Mouse (Mus musculus) ZHBTc4 (cell line): ENCODE data around the gene Rnasel.
"Not testable (repeated sequence)": the region's sequence is repeated elsewhere in the genome, so short reads cannot be mapped to it uniquely, and the experiment has no call there.

Source experiments
- DNase-seq: peaks from one replicate; pipeline ENCODE4 v3.0.0-alpha.2; 2011; ENCODE audit warnings: low read depth, low spot score

Rnasel gene

GRCm38 (mm10) chr1:153769571-153769970, 20.3 kb downstream of the Rnasel start:
- not testable (repeated sequence) for DNase-seq

DNA sequence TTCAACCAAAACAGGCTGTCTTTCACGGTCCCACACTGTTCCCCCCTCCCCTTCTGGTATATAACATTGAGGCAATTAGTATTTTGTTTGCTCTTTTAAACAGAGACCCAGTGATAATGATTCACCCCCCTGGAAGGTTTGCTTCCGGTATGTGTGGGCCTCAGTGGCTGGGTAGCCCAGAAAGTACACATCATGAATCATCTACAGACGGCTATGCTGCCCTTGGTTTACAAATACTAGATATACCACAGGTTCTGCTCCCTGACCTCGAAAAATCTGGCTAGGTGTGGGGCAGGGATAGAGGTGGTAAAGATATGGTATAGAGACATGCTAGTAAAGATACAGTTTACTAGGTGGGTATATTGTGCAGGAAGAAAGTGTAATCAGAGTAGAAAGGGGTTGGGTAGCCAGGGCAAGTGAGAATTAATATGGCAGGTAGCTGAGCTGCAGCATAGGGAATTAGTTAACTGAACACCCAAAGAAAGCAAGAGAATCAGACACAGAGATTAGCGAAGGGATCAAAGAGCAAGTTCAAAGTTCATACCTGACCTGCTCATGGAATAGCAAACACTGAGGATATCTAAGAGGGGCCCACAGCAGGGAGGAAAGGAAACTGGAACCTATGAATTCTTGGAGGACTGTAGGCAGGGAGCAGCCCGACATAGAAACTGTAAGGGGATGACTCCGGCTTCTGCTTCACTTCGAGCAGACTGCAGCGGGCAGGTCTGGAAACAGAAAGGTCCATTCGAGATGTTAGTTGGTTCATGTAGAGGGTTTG, 21.0 kb downstream of the Rnasel start:
- no peak for DNase-seq

GRCm38 (mm10) chr1:153770776-153771167, 21.5 kb downstream of the Rnasel start:
- DNase-seq = no peak

DNA sequence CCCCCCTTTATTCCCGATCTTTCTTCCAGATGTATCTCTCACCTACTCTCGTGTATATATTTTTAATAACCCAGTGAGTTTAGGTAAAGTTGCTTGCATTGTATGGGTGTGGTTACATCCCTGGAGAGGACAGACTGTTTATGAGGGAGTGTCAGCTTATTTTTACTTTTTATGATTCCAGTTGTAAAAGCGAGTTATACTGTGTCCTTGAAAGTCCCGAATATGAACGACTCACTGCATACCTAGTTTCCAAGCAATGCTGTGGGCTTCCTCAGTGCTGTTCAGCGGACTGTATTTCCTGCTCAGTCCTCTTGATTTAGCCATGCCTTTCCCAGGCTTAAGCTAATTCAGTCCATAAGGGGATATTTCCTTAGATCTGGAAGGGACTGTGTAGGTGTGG, 25.9 kb downstream of the Rnasel start:
- no peak for DNase-seq

DNA sequence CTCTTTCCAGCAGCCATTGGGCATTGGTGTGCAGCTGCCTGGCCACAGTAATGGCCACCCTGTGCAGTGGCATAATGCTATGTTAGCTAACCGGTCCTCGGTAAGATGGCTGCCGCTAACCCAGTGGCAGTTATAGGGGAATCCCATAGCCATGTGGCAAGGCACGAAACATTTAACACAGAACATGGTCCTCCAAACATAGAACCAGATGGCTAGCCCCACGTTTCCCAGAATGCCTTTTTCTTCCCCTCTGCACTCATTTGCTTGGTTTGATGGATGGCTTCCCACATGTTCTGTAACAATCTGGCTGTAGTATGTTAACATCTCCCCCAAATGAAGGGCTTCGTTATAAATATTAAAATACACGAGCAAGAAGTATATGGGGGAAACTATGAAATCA, 27.0 kb downstream of the Rnasel start:
- DNase-seq = no peak

DNA sequence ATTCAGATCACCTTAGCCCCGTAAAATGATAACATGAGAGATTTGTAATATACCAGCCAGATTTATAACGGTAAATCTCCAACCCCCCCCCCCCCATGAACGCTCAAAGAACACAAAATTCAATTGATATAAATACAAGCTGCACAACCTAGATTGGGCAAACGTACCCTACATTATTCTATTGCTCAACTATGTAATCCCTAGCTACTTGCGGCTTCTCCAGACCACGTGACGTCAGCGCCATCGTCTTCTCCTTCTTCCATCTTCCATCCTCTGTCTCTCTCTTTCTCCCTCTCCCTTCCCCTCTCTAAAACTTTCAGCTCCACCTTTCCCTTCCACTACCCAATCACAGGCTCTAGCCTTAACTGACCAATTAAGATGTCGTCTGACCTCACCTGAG, 29.0 kb downstream of the Rnasel start:
- no peak for DNase-seq

DNA sequence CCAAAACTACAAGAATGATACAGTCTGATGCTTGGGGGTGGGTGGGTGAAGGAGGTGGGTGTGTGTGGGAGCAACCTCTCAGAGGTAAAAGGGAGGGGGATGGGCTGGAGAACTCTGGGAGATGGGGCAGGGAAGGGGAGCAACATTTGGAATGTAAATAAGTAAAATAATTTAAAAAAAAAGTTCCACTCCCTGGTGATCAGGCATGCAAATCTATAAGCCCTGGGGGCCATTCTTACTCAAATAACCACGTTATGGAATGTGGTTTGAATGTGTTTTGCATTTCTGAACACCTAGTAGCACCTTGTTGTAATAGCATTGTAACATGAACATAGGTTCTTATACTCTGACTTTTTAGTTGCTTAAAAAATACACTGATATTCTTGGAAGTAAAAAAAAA, 34.1 kb downstream of the Rnasel start:
- no peak for DNase-seq

DNA sequence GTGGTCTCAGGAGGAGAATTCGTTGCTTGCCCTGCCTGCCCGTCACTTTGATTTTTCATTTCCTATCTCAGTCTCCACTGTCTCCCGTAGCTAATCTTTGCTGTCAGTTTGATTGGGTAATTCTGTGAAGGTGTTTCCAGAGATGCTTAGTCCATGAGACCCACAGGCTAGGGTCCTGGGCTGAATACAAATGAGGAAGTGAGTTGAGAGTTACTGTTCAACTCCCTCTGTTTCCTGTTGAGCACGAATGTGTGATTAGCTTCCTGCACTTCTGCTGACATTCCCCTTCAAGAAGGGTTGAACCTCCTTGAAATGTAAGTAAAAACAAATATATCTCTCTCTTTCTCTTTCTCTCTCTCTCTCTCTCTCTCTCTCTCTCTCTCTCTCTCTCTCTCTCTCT, 36.4 kb downstream of the Rnasel start:
- no peak for DNase-seq

- no peak for DNase-seq
These were observed 41.5 kb downstream of the Rnasel start for GRCm38 (mm10) chr1:153790708-153791107.

- DNase-seq = no peak
These were observed 45.0 kb downstream of the Rnasel start for GRCm38 (mm10) chr1:153794241-153794640.

- no peak for DNase-seq
These were observed 53.5 kb downstream of the Rnasel start for GRCm38 (mm10) chr1:153802691-153803090.

DNA sequence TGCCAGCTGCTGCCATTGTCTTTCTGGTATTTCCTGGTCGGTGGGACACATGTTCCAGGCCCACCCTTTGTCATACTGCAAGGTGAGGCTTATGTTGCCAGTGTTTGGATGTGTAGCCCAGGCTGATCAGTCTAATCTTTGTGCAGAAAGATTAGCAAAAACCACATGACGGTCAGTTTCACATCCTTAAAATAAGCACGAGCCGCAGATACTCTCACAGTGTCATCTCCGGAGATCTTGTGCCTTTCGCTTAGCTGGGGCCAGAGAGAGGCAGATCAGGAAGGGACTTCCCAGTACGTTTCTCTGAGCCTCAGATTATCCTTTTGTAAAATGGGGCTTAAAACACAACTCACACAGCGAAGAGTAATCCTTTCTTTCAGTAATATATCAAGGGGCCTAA, 54.3 kb downstream of the Rnasel start:
- no peak for DNase-seq

DNA sequence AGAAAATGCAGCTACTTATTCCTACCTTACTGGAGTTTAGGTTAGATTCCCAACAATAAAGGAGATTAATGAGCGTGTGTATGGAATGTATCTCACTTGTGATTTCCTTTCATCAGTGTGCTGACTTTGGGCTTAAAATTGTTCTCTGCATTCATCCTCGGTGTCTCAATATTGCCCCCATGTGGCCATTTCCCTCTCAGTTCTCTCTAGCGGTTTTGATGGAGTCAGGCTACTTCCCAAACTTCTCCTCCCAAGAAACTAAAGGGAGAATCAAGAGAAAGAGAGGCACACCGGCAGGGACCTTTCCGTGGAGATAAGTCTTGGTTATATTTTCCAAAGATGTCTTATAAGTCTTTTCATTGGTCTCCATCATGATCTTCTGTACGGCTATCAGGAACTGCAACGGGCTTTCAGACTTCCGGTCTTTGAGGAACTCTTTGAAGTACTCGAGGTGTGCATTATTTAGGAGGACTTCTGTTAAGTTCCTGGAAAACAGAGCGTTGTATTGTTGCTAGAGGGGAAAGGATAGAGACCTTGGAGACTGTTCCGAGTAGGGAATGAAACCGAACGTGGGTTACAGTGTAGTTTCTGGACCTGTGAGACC, 58.3 kb downstream of the Rnasel start:
- peak; percentile 74 for DNase-seq
